Mouse (Mus musculus): Measurements from ENCODE around the gene Pick1. TPM values are rescaled to one million over a fixed set of nuclear protein-coding genes. Genes with fewer than 3 reads are reported as not detected.

Pick1 gene
- polyA plus RNA-seq, 1 experiment: 15.3 TPM

DNA sequence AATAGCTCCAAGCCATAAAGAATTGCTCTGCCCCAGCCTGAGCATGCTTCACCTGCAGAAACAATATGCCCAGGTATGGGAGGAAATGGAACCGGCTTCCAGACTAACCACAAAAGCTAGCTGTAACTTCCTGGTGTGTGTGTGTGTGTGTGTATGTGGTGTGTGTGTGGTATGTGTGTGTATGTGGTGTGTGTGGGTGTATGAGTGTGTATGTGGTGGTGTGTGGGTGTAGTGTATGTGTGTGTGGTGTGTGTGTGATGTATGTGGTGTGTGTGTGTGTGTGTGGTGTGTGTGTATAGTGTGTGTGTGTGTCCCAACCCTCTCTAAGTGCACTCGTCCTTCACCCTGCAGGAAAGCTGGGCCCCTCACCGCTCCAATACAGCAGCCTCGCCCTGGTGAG lies 36.4 kb downstream of the Pick1 start:
- no peak overlapping the region for H3K4me3 ChIP-seq (ENCODE audit: insufficient read depth, poor library complexity, severe bottlenecking)
- no peaks in the 10 kb centered on the region for H3K79me2 ChIP-seq (ENCODE audit: control insufficient read depth, insufficient read depth)
- peaks cover 50% of the 10 kb centered on the region for H3K27me3 ChIP-seq (ENCODE audit: control insufficient read depth, insufficient read depth, insufficient read length)
- no peaks in the 10 kb centered on the region for H3K36me3 ChIP-seq (ENCODE audit: control insufficient read depth, insufficient read depth)
- TF ChIP-seq MYOD1 (IDR thresholded peaks at IDR 0.05; ENCODE audit: control insufficient read depth, insufficient read length, low read depth) (no peak), USF1 (IDR thresholded peaks at IDR 0.05; ENCODE audit: low read depth) (no peak), CEBPB (IDR thresholded peaks at IDR 0.05; ENCODE audit: low read depth) (no peak), CTCF (IDR thresholded peaks at IDR 0.05; ENCODE audit: control insufficient read depth, insufficient read depth, insufficient read length) (no peak), FOSL1 (IDR thresholded peaks at IDR 0.05; ENCODE audit: insufficient read depth, low read length, poor library complexity, severe bottlenecking) (no peak)
- H3K79me3 ChIP-seq (ENCODE audit: low read depth): no peaks in the 10 kb centered on the region
- H3ac ChIP-seq (ENCODE audit: control insufficient read depth, insufficient read length, low read depth): no peak overlapping the region

GRCm38 (mm10) chr15:79268521-79268920 lies 39.5 kb downstream of the Pick1 start:
- H3K79me3 ChIP-seq (ENCODE audit: low read depth): no peaks in the 10 kb centered on the region
- no peak overlapping the region for H3K4me3 ChIP-seq (ENCODE audit: insufficient read depth, poor library complexity, severe bottlenecking)
- no peaks in the 10 kb centered on the region for H3K36me3 ChIP-seq (ENCODE audit: control insufficient read depth, insufficient read depth)
- H3K79me2 ChIP-seq (ENCODE audit: control insufficient read depth, insufficient read depth): no peaks in the 10 kb centered on the region
- no peak for TF ChIP-seq FOSL1 (IDR thresholded peaks at IDR 0.05; ENCODE audit: insufficient read depth, low read length, poor library complexity, severe bottlenecking)
- no peak for TF ChIP-seq MAX (IDR thresholded peaks at IDR 0.05)
- no peak for TF ChIP-seq MYOD1 (IDR thresholded peaks at IDR 0.05; ENCODE audit: control insufficient read depth, insufficient read length, low read depth)
- TF ChIP-seq CEBPB (IDR thresholded peaks at IDR 0.05; ENCODE audit: low read depth): no peak
- no peak for TF ChIP-seq MYOG (IDR thresholded peaks at IDR 0.05; ENCODE audit: control insufficient read depth, extremely low read depth, insufficient read length)
- no peak for TF ChIP-seq USF1 (IDR thresholded peaks at IDR 0.05; ENCODE audit: low read depth)
- TF ChIP-seq CTCF (IDR thresholded peaks at IDR 0.05; ENCODE audit: control insufficient read depth, insufficient read depth, insufficient read length): no peak
- peaks cover 56% of the 10 kb centered on the region for H3K27me3 ChIP-seq (ENCODE audit: control insufficient read depth, insufficient read depth, insufficient read length)
- H3ac ChIP-seq (ENCODE audit: control insufficient read depth, insufficient read length, low read depth): no peak overlapping the region

- Histone ChIP-seq H3K4me3 (ENCODE audit: insufficient read depth, poor library complexity, severe bottlenecking) (no peak overlapping the region), H3K27me3 (ENCODE audit: control insufficient read depth, insufficient read depth, insufficient read length) (peaks cover 53% of the 10 kb centered on the region)
These were observed 41.5 kb downstream of the Pick1 start for GRCm38 (mm10) chr15:79270317-79271123.

GRCm38 (mm10) chr15:79271124-79271746 lies 42.3 kb downstream of the Pick1 start:
- Histone ChIP-seq H3K79me2 (ENCODE audit: control insufficient read depth, insufficient read depth) (no peaks in the 10 kb centered on the region), H3ac (ENCODE audit: control insufficient read depth, insufficient read length, low read depth) (no peak overlapping the region), H3K27me3 (ENCODE audit: control insufficient read depth, insufficient read depth, insufficient read length) (peaks cover 46% of the 10 kb centered on the region), H3K79me3 (ENCODE audit: low read depth) (no peaks in the 10 kb centered on the region), H3K36me3 (ENCODE audit: control insufficient read depth, insufficient read depth) (no peaks in the 10 kb centered on the region), H3K4me3 (ENCODE audit: insufficient read depth, poor library complexity, severe bottlenecking) (no peak overlapping the region)
- no peak for TF ChIP-seq MAX (IDR thresholded peaks at IDR 0.05)
- peak; percentile 57 for TF ChIP-seq CTCF (IDR thresholded peaks at IDR 0.05; ENCODE audit: control insufficient read depth, insufficient read depth, insufficient read length)

More at GRCm38 (mm10) chr15:79270317-79271123, 41.5 kb downstream of the Pick1 start:
- no peak for TF ChIP-seq MYOD1 (IDR thresholded peaks at IDR 0.05; ENCODE audit: control insufficient read depth, insufficient read length, low read depth)
- no peak for TF ChIP-seq USF1 (IDR thresholded peaks at IDR 0.05; ENCODE audit: low read depth)
- TF ChIP-seq MAX (IDR thresholded peaks at IDR 0.05): no peak
- TF ChIP-seq CEBPB (IDR thresholded peaks at IDR 0.05; ENCODE audit: low read depth): no peak
- TF ChIP-seq FOSL1 (IDR thresholded peaks at IDR 0.05; ENCODE audit: insufficient read depth, low read length, poor library complexity, severe bottlenecking): no peak
- no peak for TF ChIP-seq CTCF (IDR thresholded peaks at IDR 0.05; ENCODE audit: control insufficient read depth, insufficient read depth, insufficient read length)
- Histone ChIP-seq H3K79me3 (ENCODE audit: low read depth) (no peaks in the 10 kb centered on the region), H3K36me3 (ENCODE audit: control insufficient read depth, insufficient read depth) (no peaks in the 10 kb centered on the region), H3K79me2 (ENCODE audit: control insufficient read depth, insufficient read depth) (no peaks in the 10 kb centered on the region), H3ac (ENCODE audit: control insufficient read depth, insufficient read length, low read depth) (no peak overlapping the region)

- Histone ChIP-seq H3K36me3 (ENCODE audit: control insufficient read depth, insufficient read depth) (no peaks in the 10 kb centered on the region), H3K79me2 (ENCODE audit: control insufficient read depth, insufficient read depth) (no peaks in the 10 kb centered on the region), H3K79me3 (ENCODE audit: low read depth) (no peaks in the 10 kb centered on the region), H3K27me3 (ENCODE audit: control insufficient read depth, insufficient read depth, insufficient read length) (peaks cover 30% of the 10 kb centered on the region), H3ac (ENCODE audit: control insufficient read depth, insufficient read length, low read depth) (no peak overlapping the region), H3K4me3 (ENCODE audit: insufficient read depth, poor library complexity, severe bottlenecking) (no peak overlapping the region)
- TF ChIP-seq CTCF (IDR thresholded peaks at IDR 0.05; ENCODE audit: control insufficient read depth, insufficient read depth, insufficient read length): no peak
- no peak for TF ChIP-seq MYOD1 (IDR thresholded peaks at IDR 0.05; ENCODE audit: control insufficient read depth, insufficient read length, low read depth)
- TF ChIP-seq MYOG (IDR thresholded peaks at IDR 0.05; ENCODE audit: control insufficient read depth, extremely low read depth, insufficient read length): no peak
- TF ChIP-seq MAX (IDR thresholded peaks at IDR 0.05): no peak
- no peak for TF ChIP-seq CEBPB (IDR thresholded peaks at IDR 0.05; ENCODE audit: low read depth)
- no peak for TF ChIP-seq USF1 (IDR thresholded peaks at IDR 0.05; ENCODE audit: low read depth)
- no peak for TF ChIP-seq FOSL1 (IDR thresholded peaks at IDR 0.05; ENCODE audit: insufficient read depth, low read length, poor library complexity, severe bottlenecking)
These were observed 44.0 kb downstream of the Pick1 start for GRCm38 (mm10) chr15:79273020-79273419.

Measured in C2C12 (cell line).